In genomic region chr4:94261136-94261535, GRCm38 (mm10) we compare ENCODE assay signal across 15 mouse cellular contexts.
DNase-seq lines count a peak whose midpoint lies in the region; ATAC-seq and TF ChIP-seq lines count a peak whose summit lies in the region.
"Had no signal": no experiment of that assay in that cellular context is flagged by ENCODE, and none has a peak within 500 bp of the region (broad histone marks: within the 10 kb centered on the region; RNA-seq: fewer than 3 reads in every experiment).

No protein-coding gene starts in this region.

- H3K27me3 ChIP-seq in forebrain, embryonic 16.5 days (replicated peaks; ENCODE audit: control insufficient read depth, insufficient read depth, low read length), result no peaks in the 10 kb centered on the region
- no peaks in the 10 kb centered on the region for H3K27me3 ChIP-seq in forebrain, embryonic 11.5 days (ENCODE audit: control insufficient read depth, insufficient read depth, low read length)
- H3K27me3 ChIP-seq in kidney, embryonic 14.5 days (ENCODE audit: control insufficient read depth, insufficient read depth, low read length), result no peaks in the 10 kb centered on the region
- H3K27me3 ChIP-seq in Patski, result no peaks in the 10 kb centered on the region
- H3K27me3 ChIP-seq: liver, embryonic 12.5 days had no signal

- no peak overlapping the region for H3K4me3 ChIP-seq in forebrain, embryonic 16.5 days (replicated peaks; ENCODE audit: low read length)
- H3K4me3 ChIP-seq in forebrain, embryonic 11.5 days (ENCODE audit: low read depth, low read length), result no peak overlapping the region
- no peak overlapping the region for H3K4me3 ChIP-seq in kidney, embryonic 14.5 days (ENCODE audit: low read length)
- H3K4me3 ChIP-seq: heart, embryonic 10.5 days; liver, embryonic 12.5 days had no signal

- 0 out of 2 replicates have a peak, but pooled peaks have one; percentile 49 for ATAC-seq in forebrain, embryonic 16.5 days
- ATAC-seq in forebrain, embryonic 11.5 days (replicated peaks; ENCODE audit: low FRiP score), result no peak
- ATAC-seq in kidney, embryonic 14.5 days (ENCODE audit: low FRiP score, low TSS enrichment), result no peak
- ATAC-seq in Patski, result no peak
- ATAC-seq: liver, embryonic 12.5 days had no signal

- H3K27ac ChIP-seq in forebrain, embryonic 16.5 days (ENCODE audit: low read length), result no peak overlapping the region
- no peak overlapping the region for H3K27ac ChIP-seq in forebrain, embryonic 11.5 days (ENCODE audit: low read depth, low read length)
- H3K27ac ChIP-seq in kidney, embryonic 14.5 days (ENCODE audit: low read depth, low read length), result no peak overlapping the region
- H3K27ac ChIP-seq: heart, embryonic 10.5 days; liver, embryonic 12.5 days had no signal

- POLR2A ChIA-PET in Patski (lab: Charles Lee), result interaction anchor here (0.8 kb wide), 1 partner anchor 1088 kb away, joined by 3 read pairs; no protein-coding TSS in a partner anchor

- peak; percentile 36 for TF ChIP-seq CTCF in Patski (IDR thresholded peaks at IDR 0.05)

- no peaks in the 10 kb centered on the region for H3K4me1 ChIP-seq in forebrain, embryonic 16.5 days (replicated peaks; ENCODE audit: control insufficient read depth, insufficient read depth, low read length)
- no peaks in the 10 kb centered on the region for H3K4me1 ChIP-seq in forebrain, embryonic 11.5 days (replicated peaks; ENCODE audit: control insufficient read depth, insufficient read depth, low read length)
- no peaks in the 10 kb centered on the region for H3K4me1 ChIP-seq in kidney, embryonic 14.5 days (ENCODE audit: control insufficient read depth, insufficient read depth, low read length)
- H3K4me1 ChIP-seq: heart, embryonic 10.5 days; liver, embryonic 12.5 days had no signal

- no peaks in the 10 kb centered on the region for H3K36me3 ChIP-seq in forebrain, embryonic 16.5 days (ENCODE audit: control insufficient read depth, insufficient read depth)
- no peaks in the 10 kb centered on the region for H3K36me3 ChIP-seq in forebrain, embryonic 11.5 days (ENCODE audit: control insufficient read depth, insufficient read depth, low read length)
- H3K36me3 ChIP-seq in kidney, embryonic 14.5 days (ENCODE audit: control insufficient read depth, insufficient read depth, low read length), result no peaks in the 10 kb centered on the region
- H3K36me3 ChIP-seq: G1E; heart, embryonic 10.5 days; liver, embryonic 12.5 days had no signal

- DNase-seq in forebrain, embryonic 11.5 days (ENCODE audit: low spot score), result no peak
- peak; percentile 9 for DNase-seq in kidney, adult 9 months
- DNase-seq in 3T3-L1 (ENCODE audit: low read depth, low spot score) (peak; percentile 70), Patski (ENCODE audit: low read depth, low spot score) (peak; percentile 4)
- no peak for DNase-seq in adrenal gland, postnatal 10 days
- no peak for DNase-seq in thymus, postnatal 4 days
- DNase-seq: cerebellum, adult 2 months; kidney, adult 11 months; lung, postnatal 36 days had no signal

- in situ Hi-C loops in Patski (cut with MboI; ENCODE audit: low pct_unique_long_range_greater_than_20kb), result no loop called here

- H3K9ac ChIP-seq in forebrain, embryonic 16.5 days (replicated peaks; ENCODE audit: low read depth, low read length), result no peak overlapping the region
- H3K9ac ChIP-seq in forebrain, embryonic 11.5 days (ENCODE audit: low read length), result no peak overlapping the region
- H3K9ac ChIP-seq in kidney, embryonic 14.5 days (ENCODE audit: low read depth, low read length), result no peak overlapping the region
- H3K9ac ChIP-seq: liver, embryonic 12.5 days had no signal

- H3K9me3 ChIP-seq in forebrain, embryonic 16.5 days (ENCODE audit: control insufficient read depth, low read length), result no peaks in the 10 kb centered on the region
- no peaks in the 10 kb centered on the region for H3K9me3 ChIP-seq in forebrain, embryonic 11.5 days (ENCODE audit: control insufficient read depth, low read length)
- H3K9me3 ChIP-seq in kidney, embryonic 14.5 days (ENCODE audit: control insufficient read depth, low read length), result no peaks in the 10 kb centered on the region
- H3K9me3 ChIP-seq: G1E; heart, embryonic 10.5 days; liver, embryonic 12.5 days had no signal

- CTCF ChIA-PET in Patski (lab: Charles Lee), result no interaction called here

- no peak overlapping the region for H3K4me2 ChIP-seq in forebrain, embryonic 16.5 days (ENCODE audit: low read length)
- H3K4me2 ChIP-seq in forebrain, embryonic 11.5 days (ENCODE audit: low read depth, low read length, severe bottlenecking), result no peak overlapping the region
- no peak overlapping the region for H3K4me2 ChIP-seq in kidney, embryonic 14.5 days (replicated peaks; ENCODE audit: low read depth, low read length)
- H3K4me2 ChIP-seq: liver, embryonic 12.5 days; midbrain, embryonic 11.5 days had no signal

Comparison
In these comparisons a context has a peak if more than half of its experiments do, and no peak if none do; other contexts are left out.
1. DNase-seq: peak in kidney, adult 9 months (single experiment), 3T3-L1 (single experiment) and Patski (single experiment); none in forebrain, embryonic 11.5 days (single experiment), adrenal gland, postnatal 10 days (single experiment) and thymus, postnatal 4 days (single experiment).